Mouse (Mus musculus) gastrocnemius, postnatal 4 days (tissue): ENCODE measurements around the gene Numb. TPM values are rescaled to one million over a fixed set of nuclear protein-coding genes. Genes with fewer than 3 reads are reported as not detected.

Experiments
- DNase-seq, 2 experiments: peaks; one replicate each; pipeline ENCODE4 v3.0.0; 2021 to 2022; ENCODE audit warnings: low spot score in 2 of 2, mixed read lengths in 2 of 2
- total RNA-seq, 2 experiments: library from RNA; stranded (reverse); gene quantifications; 2 replicates each; pipeline ENCODE4 v1.2.3; 2021

Numb gene
- total RNA-seq, 2 experiments from 2014 or later = 26.5 to 28.8 TPM

GRCm38 (mm10) chr12:83789051-83789780 is 132.5 kb downstream of the Numb start:
- DNase-seq = no peak

- DNase-seq = peak in 1 of 2 experiments; percentile 14
Observed at GRCm38 (mm10) chr12:83785305-83785704, 136.4 kb downstream of the Numb start.

GRCm38 (mm10) chr12:83782669-83783068 is 139.1 kb downstream of the Numb start:
- peak in 1 of 2 experiments; percentile 6 for DNase-seq

GRCm38 (mm10) chr12:83781640-83782278 is 140.0 kb downstream of the Numb start:
- peak; percentile 9 to 19 for DNase-seq

- peak in 1 of 2 experiments; percentile 14 for DNase-seq
Observed at GRCm38 (mm10) chr12:83781204-83781603, 140.5 kb downstream of the Numb start.

GRCm38 (mm10) chr12:83780181-83780580 is 141.6 kb downstream of the Numb start:
- DNase-seq = no peak

GRCm38 (mm10) chr12:83776766-83777165 is 145.0 kb downstream of the Numb start:
- DNase-seq = peak in 1 of 2 experiments; percentile 12

- DNase-seq = peak in 1 of 2 experiments; percentile 11
Observed at GRCm38 (mm10) chr12:83775621-83776020, 146.1 kb downstream of the Numb start.

- peak in 1 of 2 experiments; percentile 62 for DNase-seq
Observed at GRCm38 (mm10) chr12:83770418-83771256, 151.1 kb downstream of the Numb start.

- no peak for DNase-seq
Observed at GRCm38 (mm10) chr12:83768235-83768899, 153.4 kb downstream of the Numb start.

- DNase-seq = no peak
Observed at GRCm38 (mm10) chr12:83767833-83768232, 153.9 kb downstream of the Numb start.

GRCm38 (mm10) chr12:83765965-83766603 is 155.7 kb downstream of the Numb start:
- DNase-seq = no peak

GRCm38 (mm10) chr12:83764519-83764918 is 157.2 kb downstream of the Numb start:
- no peak for DNase-seq

- DNase-seq = no peak
Observed at GRCm38 (mm10) chr12:83764044-83764365, 157.7 kb downstream of the Numb start.

- no peak for DNase-seq
Observed at GRCm38 (mm10) chr12:83763311-83764043, 158.3 kb downstream of the Numb start, which contains the start of gene Papln. Papln (plus strand) TSS chr12:83763634.

- DNase-seq = no peak
Observed at GRCm38 (mm10) chr12:83762706-83763105, 159.0 kb downstream of the Numb start.

GRCm38 (mm10) chr12:83760201-83760600 is 161.5 kb downstream of the Numb start:
- no peak for DNase-seq

GRCm38 (mm10) chr12:83758735-83759134 is 163.0 kb downstream of the Numb start:
- DNase-seq = no peak

GRCm38 (mm10) chr12:83752495-83752894 is 169.2 kb downstream of the Numb start:
- peak in 1 of 2 experiments; percentile 34 for DNase-seq

GRCm38 (mm10) chr12:83749186-83749585 is 172.5 kb downstream of the Numb start:
- DNase-seq = no peak
